Mouse (Mus musculus) liver, embryonic 16.5 days (tissue): ENCODE measurements at regions not wholly inside any gene's neighbourhood (a gene's known extent, or its start where the extent isn't known, plus 50 kb on each side); places are given as distances from the start of the nearest gene placed in this dataset.

Experiments used
- ATAC-seq: fragments of 200-750 bp; cut with Nextera tagmentation; 2 replicates; pipeline ENCODE4 v1.8.0; 2017; ENCODE audit warnings: low read depth, mild to moderate bottlenecking, moderate number of reproducible peaks, moderate library complexity
- H3K27ac ChIP-seq: fragments of 300-500 bp; sonication (generic); 2 replicates; pipeline ENCODE4 v1.5.1; 2014; ENCODE audit warnings: mild to moderate bottlenecking, low read length
- H3K27me3 ChIP-seq: fragments of 300-500 bp; sonication (generic); 2 replicates; pipeline ENCODE4 v1.6.1; 2014; ENCODE audit warnings: low read depth, low read length, mixed read lengths; ENCODE audit not compliant: control insufficient read depth, insufficient read depth
- H3K36me3 ChIP-seq: fragments of 300-500 bp; sonication (generic); 2 replicates; pipeline ENCODE4 v1.6.1; 2014; ENCODE audit warnings: mild to moderate bottlenecking; ENCODE audit not compliant: control insufficient read depth, insufficient read depth
- H3K4me1 ChIP-seq: fragments of 300-500 bp; sonication (generic); 2 replicates; pipeline ENCODE4 v1.6.1; 2014; ENCODE audit warnings: low read depth, low read length, mixed read lengths; ENCODE audit not compliant: control insufficient read depth
- H3K4me2 ChIP-seq: fragments of 300-500 bp; sonication (generic); 2 replicates; pipeline ENCODE4 v1.6.1; 2014; ENCODE audit warnings: low read depth, low read length, mixed read lengths
- H3K4me3 ChIP-seq: fragments of 300-500 bp; sonication (generic); 2 replicates; pipeline ENCODE4 v1.5.1; 2014; ENCODE audit warnings: low read depth, mild to moderate bottlenecking, low read length
- H3K9ac ChIP-seq: fragments of 300-500 bp; sonication (generic); 2 replicates; pipeline ENCODE4 v1.6.1; 2014; ENCODE audit warnings: low read depth, low read length
- H3K9me3 ChIP-seq: fragments of 300-500 bp; sonication (generic); replicated peaks from 2 replicates; pipeline ENCODE4 v1.6.1; 2016; ENCODE audit warnings: low read length; ENCODE audit not compliant: control insufficient read depth
- WGBS: fragments of 180-500 bp; shearing (Covaris S2); extraction: QIAGEN DNeasy Blood & Tissue Kit; methylation state at CpG from one replicate; pipeline ENCODE4 v1.1.7; 2014; ENCODE audit not compliant: insufficient replicate concordance; 5-methylcytosine and 5-hydroxymethylcytosine counted together

DNA sequence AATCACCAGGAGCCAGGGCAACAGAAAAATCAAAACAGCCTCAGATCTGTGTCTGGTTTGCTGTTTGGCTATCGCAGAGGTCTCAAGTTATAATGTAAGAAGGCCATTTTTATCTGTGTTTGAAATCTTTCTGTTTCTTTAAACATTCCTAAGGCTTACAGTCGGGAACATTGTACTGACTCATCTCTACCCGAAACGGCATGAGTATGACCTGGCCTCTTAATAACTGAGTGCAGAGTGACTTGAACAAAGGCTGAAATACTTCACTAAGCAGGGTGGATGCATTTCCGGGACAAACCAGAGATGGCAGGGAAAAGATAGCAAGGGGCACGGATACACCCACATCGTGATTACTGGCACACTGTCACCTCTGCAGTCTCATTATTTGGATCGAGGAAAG is 355.1 kb downstream of the Nedd1 start:
- H3K4me2 ChIP-seq, result no peak overlapping the region
- no peak overlapping the region for H3K9ac ChIP-seq
- H3K36me3 ChIP-seq, result no peaks in the 10 kb centered on the region
- H3K27ac ChIP-seq, result no peak overlapping the region
- H3K9me3 ChIP-seq, result no peaks in the 10 kb centered on the region
- WGBS, result 59% methylated on average over 8 of the region's 8 CpGs
- no peak overlapping the region for H3K4me3 ChIP-seq
- no peaks in the 10 kb centered on the region for H3K4me1 ChIP-seq
- no peaks in the 10 kb centered on the region for H3K27me3 ChIP-seq
- no peak for ATAC-seq

DNA sequence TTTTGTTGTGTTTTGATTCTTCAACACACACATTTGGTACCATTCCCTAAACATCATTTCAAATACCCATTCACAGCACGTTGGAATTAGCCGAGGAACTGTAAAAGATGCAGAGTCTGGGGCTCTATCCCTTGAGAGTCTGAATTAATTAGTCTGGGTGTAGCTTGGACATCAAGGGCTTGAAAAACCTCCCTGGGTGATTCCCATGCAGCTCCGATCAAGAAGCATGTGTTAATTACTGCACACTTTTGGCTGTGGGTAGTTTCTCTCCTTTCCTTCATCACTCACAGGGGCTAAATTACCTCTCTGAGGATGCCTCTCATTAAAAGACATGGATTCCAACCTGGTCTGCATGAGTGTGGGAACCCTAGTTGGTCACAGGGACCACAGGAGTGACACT is 365.5 kb downstream of the Nedd1 start:
- Histone ChIP-seq H3K4me3 (no peak overlapping the region), H3K9ac (no peak overlapping the region), H3K36me3 (no peaks in the 10 kb centered on the region), H3K9me3 (no peaks in the 10 kb centered on the region), H3K27me3 (no peaks in the 10 kb centered on the region), H3K4me2 (no peak overlapping the region), H3K27ac (no peak overlapping the region), H3K4me1 (no peaks in the 10 kb centered on the region)
- 61% methylated on average over 3 of the region's 3 CpGs for WGBS
- no peak for ATAC-seq

DNA sequence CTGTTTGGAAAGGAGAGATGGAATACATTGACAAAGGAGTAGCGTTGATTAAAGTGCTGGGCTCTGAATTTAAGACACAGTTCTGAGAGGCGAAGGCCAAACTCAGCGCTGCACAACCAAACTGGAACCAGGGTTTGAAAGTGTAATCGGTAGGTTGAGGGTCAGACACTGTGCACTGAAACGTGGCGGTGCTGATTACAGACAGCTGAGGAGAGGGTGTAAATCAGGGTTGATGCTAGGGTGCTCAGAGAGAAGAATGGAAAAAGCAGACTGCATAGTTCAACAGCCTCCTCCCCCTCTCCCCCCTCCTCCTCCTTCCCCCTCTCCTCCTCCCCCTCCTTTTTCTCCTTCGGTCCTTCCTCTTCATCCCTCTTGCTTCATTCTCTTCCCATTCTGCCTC is 373.2 kb downstream of the Nedd1 start:
- no peak for ATAC-seq
- Histone ChIP-seq H3K27ac (no peak overlapping the region), H3K4me2 (no peak overlapping the region), H3K9me3 (no peaks in the 10 kb centered on the region), H3K4me3 (no peak overlapping the region), H3K4me1 (no peaks in the 10 kb centered on the region), H3K9ac (no peak overlapping the region), H3K27me3 (no peaks in the 10 kb centered on the region), H3K36me3 (no peaks in the 10 kb centered on the region)
- 54% methylated on average over 7 of the region's 7 CpGs for WGBS

DNA sequence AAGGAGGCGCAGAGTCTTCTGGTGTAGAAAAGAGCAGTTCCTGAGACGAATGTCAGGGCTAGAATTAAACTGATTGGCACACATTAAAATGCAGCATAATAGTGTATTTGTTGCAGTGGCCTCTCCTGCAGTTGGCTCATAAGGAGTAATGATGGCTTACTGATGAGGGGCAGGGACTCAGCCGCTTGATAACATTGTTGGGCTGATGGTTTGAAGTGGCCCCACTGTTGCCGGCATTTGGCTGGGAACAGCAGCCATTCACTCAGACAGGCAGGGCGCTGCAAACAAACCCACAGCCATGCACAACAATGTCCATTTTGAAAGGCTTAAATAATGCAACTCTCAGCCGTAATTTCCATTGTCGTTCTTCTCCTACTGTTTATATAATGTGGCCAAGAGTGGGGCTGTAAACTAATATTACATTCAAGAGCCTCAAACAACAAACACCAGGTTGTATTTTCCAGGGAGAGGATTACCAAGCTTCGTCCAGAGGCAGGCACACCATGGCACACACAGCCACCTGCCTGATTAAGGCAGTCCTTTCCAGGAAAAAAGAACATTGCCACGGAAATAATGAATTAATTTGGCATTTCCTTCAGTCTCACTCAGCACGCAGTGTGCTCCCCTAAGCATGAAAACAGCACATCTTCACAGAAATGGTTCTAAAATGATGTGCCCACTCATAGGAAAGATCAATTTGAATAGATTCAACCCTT is 374.1 kb downstream of the Nedd1 start:
- Histone ChIP-seq H3K4me3 (no peak overlapping the region), H3K36me3 (no peaks in the 10 kb centered on the region), H3K4me2 (no peak overlapping the region), H3K4me1 (no peaks in the 10 kb centered on the region), H3K9me3 (no peaks in the 10 kb centered on the region), H3K27ac (no peak overlapping the region), H3K9ac (no peak overlapping the region), H3K27me3 (no peaks in the 10 kb centered on the region)
- 48% methylated on average over 10 of the region's 10 CpGs for WGBS
- ATAC-seq, result no peak

DNA sequence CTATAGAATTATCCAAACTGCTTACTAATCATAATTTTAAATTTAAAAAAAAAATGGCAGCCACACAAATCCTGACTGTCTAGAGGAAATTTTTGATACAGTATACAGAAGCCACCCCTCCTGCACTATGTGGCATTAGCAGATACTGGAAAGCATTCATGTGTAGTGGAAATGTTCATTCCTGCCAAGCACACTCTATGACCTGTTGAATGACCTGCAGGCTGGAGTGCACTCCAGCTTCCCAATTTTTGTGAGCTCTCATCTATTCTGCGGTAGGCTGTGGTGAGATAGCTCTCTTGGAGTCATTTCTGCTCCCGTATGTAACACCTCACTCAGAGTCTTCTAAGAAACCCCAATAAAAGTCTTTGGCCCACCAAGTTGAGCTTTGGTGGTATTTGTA is 382.5 kb downstream of the Nedd1 start:
- Histone ChIP-seq H3K4me1 (no peaks in the 10 kb centered on the region), H3K4me2 (no peak overlapping the region), H3K4me3 (no peak overlapping the region), H3K9ac (no peak overlapping the region), H3K27ac (no peak overlapping the region), H3K9me3 (no peaks in the 10 kb centered on the region), H3K36me3 (no peaks in the 10 kb centered on the region), H3K27me3 (no peaks in the 10 kb centered on the region)
- no peak for ATAC-seq
- 60% methylated on average over 2 of the region's 2 CpGs for WGBS

DNA sequence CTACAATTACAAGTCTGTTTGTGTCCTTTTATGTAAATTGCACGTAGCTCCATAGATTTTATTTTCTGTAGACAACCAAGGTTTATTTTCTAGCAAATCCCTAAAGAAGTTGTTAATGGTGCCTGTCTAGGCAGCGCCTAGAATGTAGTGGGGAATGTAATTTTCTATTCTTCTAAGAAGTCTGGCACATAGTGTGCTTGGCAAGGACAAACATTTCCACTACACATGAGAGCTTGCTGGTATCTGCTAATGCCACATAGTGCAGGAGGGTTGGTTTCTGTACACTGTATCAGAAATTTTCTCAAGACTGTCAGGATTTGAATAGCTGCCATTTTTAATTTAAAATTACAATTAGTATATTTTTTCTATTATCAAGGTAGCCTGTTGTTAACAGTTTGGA is 385.3 kb downstream of the Nedd1 start:
- no peak overlapping the region for H3K9ac ChIP-seq
- no peak overlapping the region for H3K4me2 ChIP-seq
- H3K9me3 ChIP-seq, result no peaks in the 10 kb centered on the region
- H3K27me3 ChIP-seq, result no peaks in the 10 kb centered on the region
- H3K36me3 ChIP-seq, result no peaks in the 10 kb centered on the region
- no peak for ATAC-seq
- WGBS, result 41% methylated on average over 2 of the region's 2 CpGs
- no peaks in the 10 kb centered on the region for H3K4me1 ChIP-seq
- no peak overlapping the region for H3K4me3 ChIP-seq
- no peak overlapping the region for H3K27ac ChIP-seq

DNA sequence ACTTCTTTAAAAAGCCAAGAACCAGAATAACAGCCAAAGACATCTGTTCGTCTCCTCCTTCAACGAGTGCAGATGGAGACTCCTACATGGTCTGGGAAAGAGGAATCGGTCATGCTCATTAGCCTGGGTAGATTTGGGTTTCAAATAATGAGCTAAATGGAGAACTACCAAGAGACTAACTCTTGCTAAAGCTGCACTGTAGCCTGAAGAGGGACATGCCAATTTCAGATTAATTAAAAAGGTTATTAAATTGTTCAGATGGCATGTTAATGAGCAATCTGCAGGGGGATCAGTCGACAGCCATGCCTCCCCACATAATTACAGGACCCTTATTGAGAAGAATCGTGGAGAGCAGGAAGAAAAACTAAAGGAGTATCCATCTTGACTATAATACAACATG is 386.1 kb downstream of the Nedd1 start:
- H3K27me3 ChIP-seq, result no peaks in the 10 kb centered on the region
- H3K36me3 ChIP-seq, result no peaks in the 10 kb centered on the region
- no peak overlapping the region for H3K9ac ChIP-seq
- H3K4me3 ChIP-seq, result no peak overlapping the region
- ATAC-seq, result no peak
- no peaks in the 10 kb centered on the region for H3K4me1 ChIP-seq
- 54% methylated on average over 5 of the region's 5 CpGs for WGBS
- no peak overlapping the region for H3K27ac ChIP-seq
- H3K9me3 ChIP-seq, result no peaks in the 10 kb centered on the region
- H3K4me2 ChIP-seq, result no peak overlapping the region

DNA sequence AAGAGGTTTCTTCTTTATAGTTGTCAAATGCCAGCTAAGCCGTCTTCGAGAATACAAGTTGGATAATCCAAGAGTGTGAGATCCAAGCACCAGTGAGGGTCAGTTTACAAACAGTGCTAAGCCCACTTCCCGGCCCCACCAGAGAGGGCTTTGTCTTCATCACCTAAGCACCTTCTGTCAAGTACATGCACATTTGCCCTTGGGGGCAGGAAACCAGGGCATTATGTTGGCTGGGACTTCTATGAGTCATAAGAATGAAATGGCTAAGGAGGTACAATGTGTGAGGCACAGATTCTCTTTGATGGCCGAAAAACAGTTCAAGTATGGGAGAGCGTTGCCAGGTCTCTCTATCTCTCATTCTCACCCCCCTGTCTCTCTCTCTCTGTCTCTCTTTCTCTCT is 387.1 kb downstream of the Nedd1 start:
- Histone ChIP-seq H3K36me3 (no peaks in the 10 kb centered on the region), H3K27me3 (no peaks in the 10 kb centered on the region), H3K27ac (no peak overlapping the region), H3K4me2 (no peak overlapping the region), H3K4me3 (no peak overlapping the region), H3K9me3 (no peaks in the 10 kb centered on the region), H3K4me1 (no peaks in the 10 kb centered on the region), H3K9ac (no peak overlapping the region)
- no peak for ATAC-seq
- WGBS, result 61% methylated on average over 5 of the region's 5 CpGs

DNA sequence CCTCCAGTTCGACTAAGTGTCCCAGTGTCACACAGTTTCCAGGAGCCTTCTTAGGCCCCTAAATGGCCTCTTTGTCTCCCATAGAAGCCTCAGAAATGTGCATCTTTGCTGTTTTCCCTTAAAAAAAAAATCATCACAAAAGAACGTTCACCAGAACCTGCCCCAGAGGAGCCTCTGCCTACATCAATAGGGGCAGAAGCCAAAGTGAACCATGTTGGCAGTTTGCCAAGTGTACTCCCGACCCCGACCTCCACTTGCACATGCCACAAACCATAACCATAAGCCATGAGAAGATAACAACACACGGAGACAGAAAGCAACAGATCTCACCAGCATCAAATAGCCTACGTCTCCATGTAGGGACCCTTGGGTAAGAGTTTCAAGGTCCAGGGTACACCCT is 388.4 kb downstream of the Nedd1 start:
- no peaks in the 10 kb centered on the region for H3K36me3 ChIP-seq
- no peak for ATAC-seq
- WGBS, result 21% methylated on average over 6 of the region's 6 CpGs
- H3K9me3 ChIP-seq, result no peaks in the 10 kb centered on the region
- H3K27ac ChIP-seq, result no peak overlapping the region
- no peaks in the 10 kb centered on the region for H3K27me3 ChIP-seq
- no peak overlapping the region for H3K4me3 ChIP-seq
- no peaks in the 10 kb centered on the region for H3K4me1 ChIP-seq
- H3K9ac ChIP-seq, result no peak overlapping the region
- no peak overlapping the region for H3K4me2 ChIP-seq
